Mouse (Mus musculus) adrenal gland, adult 8-10 months (tissue): ENCODE data around the gene Zfp213. TPM values are rescaled to one million over a fixed set of nuclear protein-coding genes. Genes with fewer than 3 reads are reported as not detected.
"Not testable (repeated sequence)": the region's sequence is repeated elsewhere in the genome, so short reads cannot be mapped to it uniquely, and the experiment has no call there.

ENCODE experiments used
- DNase-seq: peaks from one replicate; pipeline ENCODE4 v3.0.0; 2022
- total RNA-seq, 4 experiments: library from RNA; stranded (reverse); gene quantifications; 2 replicates each; pipeline ENCODE4 v1.2.4; 2022

Zfp213 gene
- total RNA-seq, 4 experiments from 2014 or later: 12.0 to 15.5 (median 12.9) TPM

GRCm38 (mm10) chr17:23543983-23544382 lies 20.1 kb downstream of the Zfp213 start:
- no peak for DNase-seq

- DNase-seq: no peak
Observed at GRCm38 (mm10) chr17:23543325-23543724, 20.7 kb downstream of the Zfp213 start.

DNA sequence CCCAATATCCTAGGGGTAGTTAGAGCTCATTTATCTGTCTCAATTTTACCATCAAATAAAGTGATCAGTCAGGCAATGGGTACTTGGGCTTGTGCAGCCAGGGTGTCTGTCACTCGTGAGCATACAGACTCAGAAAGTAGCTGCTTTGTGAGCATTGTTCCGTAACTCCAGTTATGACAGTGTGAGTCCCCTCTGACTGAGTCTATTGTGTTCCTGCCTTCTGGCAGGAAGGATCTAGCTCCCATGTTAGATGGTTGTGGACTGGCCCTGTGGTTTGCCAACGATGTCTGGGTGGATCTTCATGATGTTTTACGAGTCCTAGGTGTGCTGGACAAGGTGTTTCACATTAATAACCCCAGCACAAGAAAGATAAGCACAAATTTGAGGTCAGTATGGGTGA lies 21.2 kb downstream of the Zfp213 start:
- DNase-seq: no peak

- DNase-seq: no peak
Observed at GRCm38 (mm10) chr17:23542004-23542720, 21.9 kb downstream of the Zfp213 start.

DNA sequence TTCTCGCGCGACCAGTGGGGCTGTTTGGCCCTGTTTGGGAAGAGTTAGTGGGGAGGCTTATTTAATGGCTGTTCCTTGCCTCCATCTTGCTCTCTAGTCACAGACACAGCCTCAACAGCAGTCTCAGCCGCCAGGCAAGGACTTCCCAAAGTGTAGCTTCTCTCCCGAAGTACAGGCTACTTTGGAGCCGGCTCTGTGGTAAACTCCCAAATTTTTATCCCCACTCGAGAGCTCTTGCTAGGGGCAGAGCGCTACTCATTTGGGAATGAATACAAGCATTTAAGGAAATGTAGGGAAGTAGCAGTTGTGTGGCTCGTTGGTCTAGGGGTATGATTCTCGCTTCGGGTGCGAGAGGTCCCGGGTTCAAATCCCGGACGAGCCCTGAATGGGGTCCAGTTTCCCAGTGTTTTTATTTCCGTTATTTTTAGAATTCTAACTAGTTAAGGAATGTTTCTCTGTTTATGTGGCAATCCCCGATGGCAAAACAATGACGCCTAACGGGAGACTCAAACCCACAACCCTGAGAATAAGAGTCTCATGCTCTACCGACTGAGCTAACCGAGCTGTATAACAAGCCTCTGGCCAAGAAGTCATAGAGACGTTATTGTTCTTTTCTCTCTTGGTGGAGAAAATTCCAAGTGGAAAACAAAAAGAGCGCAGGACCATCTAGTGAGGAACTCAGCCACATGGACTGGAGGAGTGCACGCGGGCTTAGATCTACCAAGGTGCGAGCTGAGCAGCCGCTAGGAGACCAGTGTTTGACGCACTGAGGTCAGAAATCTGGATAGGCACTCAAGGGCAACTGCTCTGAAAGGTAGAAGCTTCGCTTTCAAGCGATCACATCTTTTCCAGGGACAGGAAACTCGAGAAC lies 23.2 kb downstream of the Zfp213 start:
- no peak for DNase-seq

DNA sequence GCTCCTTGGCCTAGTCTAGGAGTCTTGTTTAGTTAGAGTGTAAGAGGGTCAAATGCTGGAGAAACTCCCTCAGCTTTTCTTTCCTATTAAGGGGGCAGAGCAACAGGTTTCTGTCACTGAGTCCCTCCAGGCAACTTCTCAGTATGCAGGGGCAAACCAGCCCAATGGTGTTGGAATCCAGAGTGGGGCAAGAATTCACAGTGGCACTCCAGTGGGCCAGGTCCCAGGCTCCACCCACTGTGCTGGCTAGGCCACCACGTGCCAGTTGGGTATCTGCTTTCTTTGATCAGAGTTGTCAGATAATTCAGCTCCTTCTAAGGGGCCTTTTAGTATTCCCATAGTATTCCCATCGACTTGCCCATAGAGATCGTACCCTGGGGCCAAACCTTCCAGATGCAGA lies 23.9 kb downstream of the Zfp213 start:
- DNase-seq: no peak

DNA sequence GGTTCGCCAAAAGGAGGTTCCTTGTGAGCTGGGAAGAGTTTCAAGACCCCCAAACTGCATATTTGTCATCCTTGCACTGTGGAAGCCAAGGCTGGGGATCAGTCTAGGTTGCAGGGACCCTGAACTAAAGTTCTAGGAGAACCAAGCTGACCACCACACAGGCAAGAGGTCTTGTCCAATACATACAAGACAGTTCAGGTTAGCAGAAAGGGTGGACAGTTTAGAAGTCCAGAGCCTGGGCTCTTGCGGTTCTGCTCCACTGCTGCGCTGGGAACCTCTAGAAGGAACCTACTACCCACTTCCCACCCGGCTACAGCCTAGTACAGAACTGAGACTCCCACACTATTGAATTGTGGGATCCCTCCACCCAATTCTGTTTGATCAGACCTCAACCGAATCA lies 24.4 kb downstream of the Zfp213 start:
- DNase-seq: no peak

- no peak for DNase-seq
Observed at GRCm38 (mm10) chr17:23538299-23539015, 25.6 kb downstream of the Zfp213 start.

DNA sequence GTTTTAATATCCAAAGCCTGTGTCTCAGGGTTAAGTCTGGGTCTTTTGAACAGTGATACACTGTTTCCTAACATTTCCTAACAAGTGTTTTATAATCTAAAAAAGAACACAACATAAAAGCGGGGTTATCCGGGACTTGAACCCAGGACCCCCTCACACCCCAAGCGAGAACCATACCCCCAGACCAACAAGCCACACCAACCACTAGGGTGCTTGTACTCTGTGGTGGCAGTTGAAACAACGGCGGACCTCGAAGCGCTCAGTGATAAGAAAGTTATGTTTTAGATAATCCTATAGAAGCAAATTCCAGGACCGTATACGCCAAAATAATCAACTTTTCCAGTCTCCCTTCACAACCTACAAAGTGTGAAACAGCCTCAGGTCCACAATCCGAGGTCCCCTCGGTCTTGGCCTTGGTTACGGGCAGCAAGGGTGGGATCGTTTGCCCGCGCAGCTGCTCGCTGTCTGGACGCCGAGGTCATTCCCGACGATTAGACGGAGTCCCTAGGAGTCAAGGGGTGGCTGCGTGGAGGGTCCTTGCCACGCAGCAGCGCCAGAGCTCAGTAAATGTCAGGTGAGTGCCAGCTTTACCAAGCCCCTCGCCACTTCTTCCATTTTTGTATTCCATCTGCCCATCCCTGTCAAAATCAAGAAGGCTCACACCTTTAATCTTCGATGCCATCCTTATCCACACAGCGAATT lies 26.3 kb downstream of the Zfp213 start:
- DNase-seq: no peak

DNA sequence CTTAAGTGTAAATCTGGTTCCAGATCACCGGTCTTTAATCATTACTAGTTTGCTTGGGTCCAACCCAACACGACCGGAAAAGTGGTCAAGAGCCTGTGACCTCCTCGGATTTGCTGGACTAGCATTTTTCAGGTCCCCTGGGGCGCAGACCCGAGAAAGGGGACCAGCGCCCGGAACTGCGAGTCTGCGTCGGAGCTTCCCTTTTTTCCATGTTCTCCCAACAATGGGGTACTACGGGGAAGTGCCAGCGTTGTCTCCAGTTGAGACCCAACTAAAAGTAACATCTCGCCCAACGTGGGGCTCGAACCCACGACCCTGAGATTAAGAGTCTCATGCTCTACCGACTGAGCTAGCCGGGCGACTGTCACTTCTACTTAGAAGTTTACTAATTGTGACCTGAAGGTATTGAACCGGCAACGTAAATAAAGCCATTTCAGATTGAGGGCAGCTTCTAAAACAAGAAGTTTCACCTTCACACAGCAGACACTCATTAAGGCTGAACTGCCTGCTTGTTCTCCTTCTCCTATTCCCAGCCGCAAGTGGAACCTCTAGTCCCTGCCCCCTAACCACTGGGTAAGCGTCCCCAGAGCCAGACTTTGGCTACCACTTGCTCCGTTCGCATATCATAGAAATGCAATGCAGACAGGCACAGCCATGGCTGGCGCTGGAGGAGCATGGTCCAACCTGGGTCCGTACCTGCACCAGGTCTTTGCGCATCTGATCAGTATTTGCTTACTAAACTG lies 28.8 kb downstream of the Zfp213 start:
- DNase-seq: not testable (repeated sequence)

- DNase-seq: not testable (repeated sequence)
Observed at GRCm38 (mm10) chr17:23533591-23534490, 30.2 kb downstream of the Zfp213 start.

GRCm38 (mm10) chr17:23531408-23531807 lies 32.6 kb downstream of the Zfp213 start:
- DNase-seq: not testable (repeated sequence)

GRCm38 (mm10) chr17:23522941-23523732 lies 40.9 kb downstream of the Zfp213 start:
- not testable (repeated sequence) for DNase-seq

- DNase-seq: no peak
Observed at GRCm38 (mm10) chr17:23518701-23519423, 45.2 kb downstream of the Zfp213 start.
